Mouse (Mus musculus) thymus, adult 18-20 months (tissue): Measurements from ENCODE around the gene Akt1s1.

Experiments
- DNase-seq, 2 experiments: peaks; one replicate each; pipeline ENCODE4 v3.0.0; 2022; ENCODE audit warnings: mixed read lengths in 2 of 2

The Akt1s1 gene

DNA sequence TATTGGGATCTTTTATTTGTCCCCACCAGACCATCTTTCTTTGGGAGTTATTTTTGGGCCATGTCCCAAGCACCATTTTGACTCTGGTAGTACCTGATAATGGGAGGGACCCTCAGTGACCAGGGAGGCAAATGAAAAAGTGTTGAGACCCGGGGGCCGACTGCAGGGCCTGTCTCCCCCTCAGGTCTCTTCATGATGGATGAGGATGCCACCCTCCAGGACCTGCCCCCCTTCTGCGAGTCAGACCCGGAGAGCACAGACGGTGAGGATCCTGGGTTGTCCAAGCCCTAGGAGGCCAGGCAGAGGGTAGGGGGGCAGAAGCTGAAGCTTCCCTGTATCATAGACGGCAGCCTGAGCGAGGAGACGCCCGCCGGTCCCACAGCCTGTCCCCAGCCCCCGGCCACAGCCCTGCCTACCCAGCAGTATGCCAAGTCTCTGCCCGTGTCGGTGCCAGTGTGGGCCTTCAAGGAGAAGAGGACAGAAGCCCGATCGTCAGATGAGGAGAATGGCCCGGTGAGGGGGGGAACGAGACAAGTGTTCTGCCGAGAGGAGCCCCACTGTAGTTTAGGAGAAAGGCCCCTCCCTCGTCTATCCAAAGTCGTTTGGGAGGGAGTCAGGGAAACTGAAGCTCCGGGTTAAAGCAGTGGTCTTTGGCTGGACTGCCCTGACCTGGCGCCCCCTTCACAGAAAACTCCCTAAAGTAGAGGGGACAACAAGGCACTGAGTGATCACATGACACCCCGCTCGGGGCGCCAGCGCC is 5.0 kb downstream of the Akt1s1 start:
- peak in 1 of 2 experiments; percentile 41 for DNase-seq

DNA sequence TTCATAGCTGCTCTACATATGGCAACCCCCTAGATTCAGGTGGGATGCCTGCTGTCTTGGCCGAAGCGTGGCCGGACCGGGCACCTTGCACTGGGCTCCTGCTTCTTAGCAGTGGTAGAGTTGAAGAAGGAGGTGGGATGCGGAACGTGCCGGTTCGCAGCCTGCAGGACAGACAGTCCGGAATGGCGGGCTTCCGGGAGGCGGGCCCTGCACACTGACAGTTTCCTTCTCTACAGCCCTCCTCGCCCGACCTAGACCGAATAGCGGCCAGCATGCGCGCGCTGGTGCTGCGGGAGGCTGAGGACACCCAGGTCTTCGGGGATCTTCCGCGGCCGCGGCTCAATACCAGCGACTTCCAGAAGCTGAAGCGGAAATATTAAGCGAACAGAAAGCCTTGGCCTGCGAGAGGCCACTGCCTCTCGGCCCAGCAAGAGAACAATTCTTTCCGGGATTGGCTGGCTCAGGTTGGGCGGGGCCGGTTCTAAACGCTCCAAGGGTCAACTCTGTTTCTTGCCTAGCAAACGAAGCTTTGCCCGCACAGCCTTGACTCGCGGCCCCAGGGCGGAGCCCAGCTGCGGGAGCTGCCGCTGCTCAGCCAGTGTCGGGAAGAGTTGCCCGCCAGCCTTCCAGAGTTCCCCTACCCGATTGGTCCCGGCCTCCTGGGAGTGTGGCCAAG is 5.7 kb downstream of the Akt1s1 start:
- DNase-seq, result peak; percentile 70 to 77

DNA sequence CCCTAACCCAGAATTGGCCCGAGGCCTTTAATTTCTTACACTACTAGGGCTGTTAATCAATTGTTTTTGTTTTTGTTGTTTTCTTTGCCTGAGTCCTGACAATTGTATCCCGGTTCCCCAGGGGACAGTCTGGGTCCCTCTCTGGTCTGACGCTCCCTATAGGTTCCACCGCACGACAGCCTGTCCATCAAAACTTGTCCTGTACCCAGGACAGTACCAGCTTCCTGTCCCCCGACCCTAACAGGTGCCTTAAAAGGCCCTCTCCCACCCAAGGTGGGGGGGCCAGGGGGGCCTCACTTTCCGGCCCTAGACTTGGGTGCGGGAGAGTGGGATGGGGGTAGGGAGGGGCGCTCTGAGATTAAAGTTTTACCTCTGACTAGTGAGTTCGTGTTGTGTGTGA is 6.2 kb downstream of the Akt1s1 start:
- DNase-seq, result peak in 1 of 2 experiments; percentile 44

DNA sequence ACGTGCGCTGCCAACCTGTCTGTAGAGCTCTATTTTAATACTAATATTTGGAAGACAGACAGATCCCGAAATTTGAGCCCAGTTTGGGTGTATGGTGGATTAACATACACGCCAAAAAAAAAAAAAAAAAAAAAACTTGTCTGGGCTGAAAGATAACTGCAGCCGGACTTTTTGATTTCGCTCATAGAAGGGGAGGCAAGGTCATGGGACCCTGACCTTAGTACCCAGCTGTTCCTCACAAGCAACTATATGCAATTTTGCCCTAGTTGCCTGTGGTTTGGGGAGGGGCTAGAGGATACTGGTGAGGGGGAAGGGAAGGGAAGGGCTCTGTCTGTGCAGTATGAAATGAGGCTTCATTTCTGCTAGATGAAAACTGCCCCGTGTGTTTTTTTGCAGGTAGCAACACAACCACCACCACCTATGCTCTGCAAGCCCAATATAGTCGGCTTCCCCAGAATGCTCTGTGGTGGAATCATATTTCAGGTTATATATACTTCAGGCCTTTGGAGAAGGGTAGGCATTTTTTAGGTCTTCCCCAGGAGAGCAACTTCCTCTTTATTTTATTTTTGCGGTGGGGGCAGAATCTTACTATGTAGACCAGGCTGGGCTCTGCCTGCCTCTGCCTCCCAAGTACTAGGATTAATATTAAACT is 7.6 kb downstream of the Akt1s1 start:
- peak in 1 of 2 experiments; percentile 56 for DNase-seq

DNA sequence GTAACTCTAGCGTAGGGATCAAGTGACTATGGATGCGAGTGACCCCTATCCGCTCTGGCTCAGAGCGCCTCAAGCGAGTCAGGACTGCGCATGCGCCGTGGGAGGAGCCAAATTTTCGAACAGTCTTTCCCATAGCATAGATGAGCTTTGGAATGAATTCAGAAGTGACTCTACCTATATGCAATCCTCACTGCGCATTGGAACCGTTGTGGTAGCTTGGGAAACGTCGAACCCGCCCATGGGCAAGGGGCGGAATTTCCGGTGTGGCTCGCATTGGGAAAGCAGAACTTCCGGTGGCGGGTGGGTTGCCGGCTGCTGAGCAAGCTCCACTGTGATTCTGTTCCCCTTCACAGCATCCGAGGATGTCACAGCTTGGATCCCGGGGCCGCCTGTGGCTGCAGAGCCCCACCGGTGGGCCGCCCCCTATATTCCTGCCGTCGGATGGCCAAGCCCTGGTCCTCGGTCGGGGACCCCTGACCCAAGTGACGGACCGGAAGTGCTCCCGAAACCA is 8.3 kb downstream of the Akt1s1 start, which contains the start of gene Pnkp:
Gene Pnkp, plus strand, starts transcription at position 98 of the 511 bp plus-strand sequence.
- DNase-seq, result peak; percentile 69 to 81

DNA sequence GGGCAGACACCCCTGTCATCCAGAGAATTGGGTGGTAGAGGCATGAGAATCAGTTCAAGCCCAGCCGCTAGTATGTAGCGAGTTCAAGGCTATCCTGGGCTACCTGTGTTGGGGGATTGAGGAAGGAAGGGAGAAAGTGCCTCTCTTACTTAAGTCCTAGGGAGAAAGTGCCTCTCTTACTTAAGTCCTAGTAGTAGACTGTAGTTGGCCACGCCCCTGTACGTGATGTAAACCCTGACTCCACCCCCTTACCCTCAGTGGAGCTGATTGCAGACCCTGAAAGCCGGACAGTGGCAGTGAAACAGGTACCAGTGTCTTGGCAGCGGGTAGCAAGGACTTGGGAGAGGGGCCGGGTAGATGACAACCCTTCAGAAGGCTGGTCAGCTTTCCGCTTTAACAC is 9.1 kb downstream of the Akt1s1 start:
- peak in 1 of 2 experiments; percentile 56 for DNase-seq

DNA sequence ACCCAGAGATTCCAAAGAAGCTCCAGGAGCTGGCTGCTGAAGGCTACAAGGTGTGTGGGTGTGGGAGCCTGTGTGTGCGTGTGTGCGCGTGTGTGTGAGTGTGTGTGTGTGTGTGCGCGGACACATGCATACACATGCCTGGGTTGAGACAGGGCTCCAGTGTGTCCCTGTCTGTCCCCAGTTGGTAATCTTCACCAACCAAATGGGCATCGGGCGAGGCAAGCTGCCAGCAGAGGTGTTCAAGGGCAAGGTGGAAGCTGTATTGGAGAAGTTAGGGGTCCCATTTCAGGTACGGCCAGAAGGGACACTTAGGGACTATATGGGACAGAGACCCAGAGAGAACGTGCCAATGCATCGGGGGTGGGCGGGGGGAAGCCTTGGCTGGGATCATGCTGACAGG is 11.1 kb downstream of the Akt1s1 start:
- DNase-seq, result no peak

DNA sequence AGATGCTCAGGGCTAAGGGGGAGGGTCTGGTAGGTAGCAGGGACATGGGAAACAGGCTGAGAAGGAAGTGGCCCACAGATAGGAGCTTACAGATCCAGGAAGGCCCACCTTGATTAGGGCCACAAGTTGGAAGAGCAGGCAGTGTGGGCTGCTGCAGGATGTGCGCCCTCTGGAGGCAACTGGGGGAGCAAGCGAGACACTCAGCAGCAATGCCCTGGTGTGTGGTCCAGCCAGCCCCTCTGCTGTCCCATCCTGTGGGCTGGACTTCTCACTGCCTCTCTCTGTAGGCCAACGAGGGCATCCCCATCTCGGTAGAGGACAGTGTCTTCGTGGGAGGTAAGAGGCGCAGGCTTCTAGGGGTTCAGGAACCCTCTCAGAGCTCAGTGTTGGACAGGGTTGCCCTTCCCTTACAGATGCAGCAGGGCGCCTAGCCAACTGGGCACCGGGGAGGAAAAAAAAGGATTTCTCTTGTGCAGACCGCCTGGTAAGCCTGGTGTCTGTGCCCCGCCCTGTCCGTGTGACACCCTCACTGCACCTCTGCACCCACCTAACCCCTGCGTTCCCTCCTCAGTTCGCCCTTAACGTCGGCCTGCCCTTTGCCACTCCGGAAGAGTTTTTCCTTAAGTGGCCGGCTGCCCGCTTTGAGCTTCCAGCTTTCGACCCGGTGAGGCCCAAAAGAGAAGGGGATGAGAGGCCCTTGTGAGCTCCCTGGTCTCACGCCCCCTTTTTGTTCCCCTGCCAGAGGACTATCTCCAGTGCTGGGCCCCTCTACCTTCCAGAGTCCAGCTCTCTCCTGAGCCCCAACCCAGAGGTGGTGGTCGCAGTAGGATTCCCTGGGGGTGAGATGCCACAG is 12.0 kb downstream of the Akt1s1 start:
- peak in 1 of 2 experiments; percentile 33 for DNase-seq

DNA sequence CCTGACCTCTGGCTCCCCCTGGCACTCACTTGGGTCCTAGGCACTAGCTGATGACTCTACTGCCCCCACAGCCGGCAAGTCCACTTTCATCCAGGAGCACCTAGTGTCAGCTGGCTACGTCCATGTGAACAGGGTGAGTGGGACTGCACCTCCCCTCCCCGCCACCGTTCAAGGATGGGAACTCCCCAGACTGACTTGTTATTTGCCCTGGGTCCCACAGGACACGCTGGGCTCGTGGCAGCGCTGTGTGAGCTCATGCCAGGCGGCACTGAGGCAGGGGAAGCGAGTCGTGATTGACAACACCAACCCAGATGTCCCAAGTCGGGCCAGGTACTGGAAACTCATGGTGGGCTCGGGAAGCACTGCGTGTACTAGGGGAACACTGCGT is 12.6 kb downstream of the Akt1s1 start:
- no peak for DNase-seq

DNA sequence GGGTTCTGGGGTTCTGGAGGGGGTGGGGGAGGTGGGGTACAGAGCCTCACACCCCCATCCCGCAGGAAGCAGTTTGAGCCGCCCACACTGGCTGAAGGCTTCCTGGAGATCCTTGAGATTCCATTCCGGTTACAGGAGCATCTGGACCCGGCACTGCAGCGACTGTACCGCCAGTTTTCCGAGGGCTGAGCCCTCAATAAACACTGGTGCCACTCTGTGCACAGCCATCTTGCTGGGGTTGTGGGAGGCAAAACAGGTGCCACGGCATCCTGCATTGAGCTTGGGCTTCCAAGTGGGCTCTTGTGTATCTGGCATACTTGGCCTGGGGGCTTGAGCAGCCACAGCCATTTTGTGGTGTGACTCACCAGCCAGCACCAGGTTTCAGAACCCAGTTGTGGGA is 13.6 kb downstream of the Akt1s1 start:
- no peak for DNase-seq

DNA sequence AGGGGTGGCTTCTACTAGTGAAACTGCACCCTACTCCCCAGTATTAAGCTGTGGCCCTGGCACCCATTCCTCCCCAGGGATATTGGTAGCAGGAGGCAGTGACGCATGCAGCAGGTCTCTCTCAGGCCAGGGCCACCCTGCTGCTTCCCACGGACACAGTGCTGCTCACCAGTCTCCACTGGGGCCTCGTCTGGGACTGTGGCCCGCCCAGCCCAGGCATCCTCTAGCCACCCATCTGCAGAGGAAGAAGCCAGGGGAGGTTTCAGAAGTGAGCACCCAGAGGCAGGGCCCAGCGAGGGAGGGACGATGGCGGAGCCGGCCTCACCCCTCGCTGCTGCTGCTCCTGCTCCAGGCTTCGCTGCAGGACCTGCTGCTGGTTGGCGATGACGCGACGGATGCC is 14.4 kb downstream of the Akt1s1 start:
- no peak for DNase-seq

DNA sequence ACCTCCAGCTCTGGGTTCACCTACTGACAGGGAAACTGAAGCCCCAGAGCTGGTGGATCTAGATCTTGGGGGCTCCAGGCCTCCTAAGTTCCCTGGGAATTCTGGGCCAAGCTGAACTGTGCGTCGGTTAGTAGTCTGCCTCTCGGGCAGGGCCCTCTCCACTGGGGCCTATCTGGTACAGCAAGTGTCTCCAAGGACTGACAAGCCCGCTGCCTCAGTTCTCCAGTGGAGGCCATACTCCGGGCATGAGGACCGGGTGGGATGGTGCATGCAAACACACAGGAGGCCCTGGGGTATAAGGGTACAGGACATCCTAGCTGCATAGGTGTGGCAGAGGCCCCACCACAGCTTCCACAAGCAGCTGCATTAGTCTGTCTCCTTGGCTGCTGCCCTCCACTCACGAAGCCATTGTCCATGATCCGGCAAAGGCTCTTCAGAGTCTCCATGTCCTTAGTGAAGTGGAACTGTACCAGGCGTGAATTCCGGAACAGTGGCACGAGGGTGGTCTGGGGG is 15.2 kb downstream of the Akt1s1 start:
- no peak for DNase-seq

DNA sequence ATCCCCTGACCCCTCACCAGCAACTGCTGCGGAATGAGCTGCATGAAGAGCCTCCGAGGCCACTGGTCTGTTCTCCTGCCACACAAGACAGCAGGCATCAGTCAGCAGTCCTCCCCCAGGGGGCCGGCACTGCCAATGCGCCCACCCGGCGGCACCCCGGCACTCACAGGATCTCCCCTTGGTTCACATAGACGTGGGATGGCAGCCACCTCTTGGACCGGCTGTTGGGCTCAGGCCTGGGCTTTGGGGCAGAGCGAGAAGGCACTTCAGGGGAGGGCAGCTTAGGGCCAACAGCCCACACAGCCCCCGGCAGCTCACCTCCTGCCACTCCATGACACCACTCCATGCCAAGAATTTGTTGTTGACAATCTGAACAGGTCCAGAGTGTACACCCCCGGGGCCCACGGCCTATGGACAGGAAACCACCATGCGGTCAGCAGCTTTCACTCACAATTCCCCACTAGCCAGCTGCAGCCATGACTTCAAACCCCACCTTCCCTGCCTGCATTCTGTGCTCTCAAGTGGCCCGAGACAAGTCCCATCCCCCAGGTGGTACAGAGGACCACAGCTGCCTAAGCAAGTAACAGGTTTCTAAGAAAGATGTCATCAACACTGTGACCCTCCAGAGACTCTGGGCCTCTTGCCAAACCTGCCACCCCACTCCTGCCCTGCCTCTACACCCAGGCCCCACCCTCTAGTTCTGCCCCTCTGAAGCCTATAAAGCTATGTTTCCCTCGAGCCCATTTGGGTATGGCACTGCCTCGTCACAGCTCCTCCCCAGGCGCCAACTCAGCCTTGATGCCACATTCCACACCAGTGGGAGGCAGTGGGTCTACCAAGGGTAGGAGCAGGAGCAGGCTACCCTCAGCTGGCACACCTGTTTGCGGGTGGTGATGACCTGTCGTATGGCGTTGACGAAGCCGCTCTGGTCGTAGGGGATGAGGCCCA is 16.1 kb downstream of the Akt1s1 start:
- DNase-seq, result no peak

DNA sequence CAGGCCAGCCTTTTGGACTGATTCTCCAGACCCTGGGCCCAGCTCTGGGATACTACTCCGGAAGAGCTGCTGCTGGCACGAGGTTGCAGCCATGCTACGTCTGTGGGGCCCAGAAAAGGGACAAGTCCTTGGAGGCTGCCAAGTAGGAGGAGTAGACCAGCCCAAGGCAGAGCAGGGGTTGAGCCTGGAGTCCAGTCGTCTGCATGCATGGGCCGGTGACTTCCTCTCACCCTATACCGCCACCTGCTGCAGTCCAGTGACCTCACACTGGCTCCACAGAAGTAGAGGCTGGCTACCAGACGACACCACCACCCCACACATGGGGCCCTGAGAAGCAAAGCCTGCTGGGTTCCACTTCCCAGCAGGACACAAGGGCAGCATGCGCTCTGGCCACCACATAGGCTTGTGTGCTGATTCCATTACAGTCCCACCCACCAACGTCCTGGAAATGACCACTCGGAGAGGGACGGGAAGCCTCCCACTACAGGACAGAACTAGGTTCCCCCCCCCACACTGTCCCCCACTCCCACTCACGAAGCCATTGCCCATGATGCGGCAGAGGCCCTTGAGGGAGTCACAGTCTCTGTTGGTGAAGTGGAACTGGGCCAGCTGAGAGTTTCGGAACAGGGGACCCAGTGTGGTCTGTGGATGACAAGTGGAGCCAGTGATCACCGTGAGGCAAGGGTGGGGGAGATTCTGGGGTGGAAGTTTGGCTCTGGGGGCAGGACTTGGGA is 17.7 kb downstream of the Akt1s1 start:
- no peak for DNase-seq

DNA sequence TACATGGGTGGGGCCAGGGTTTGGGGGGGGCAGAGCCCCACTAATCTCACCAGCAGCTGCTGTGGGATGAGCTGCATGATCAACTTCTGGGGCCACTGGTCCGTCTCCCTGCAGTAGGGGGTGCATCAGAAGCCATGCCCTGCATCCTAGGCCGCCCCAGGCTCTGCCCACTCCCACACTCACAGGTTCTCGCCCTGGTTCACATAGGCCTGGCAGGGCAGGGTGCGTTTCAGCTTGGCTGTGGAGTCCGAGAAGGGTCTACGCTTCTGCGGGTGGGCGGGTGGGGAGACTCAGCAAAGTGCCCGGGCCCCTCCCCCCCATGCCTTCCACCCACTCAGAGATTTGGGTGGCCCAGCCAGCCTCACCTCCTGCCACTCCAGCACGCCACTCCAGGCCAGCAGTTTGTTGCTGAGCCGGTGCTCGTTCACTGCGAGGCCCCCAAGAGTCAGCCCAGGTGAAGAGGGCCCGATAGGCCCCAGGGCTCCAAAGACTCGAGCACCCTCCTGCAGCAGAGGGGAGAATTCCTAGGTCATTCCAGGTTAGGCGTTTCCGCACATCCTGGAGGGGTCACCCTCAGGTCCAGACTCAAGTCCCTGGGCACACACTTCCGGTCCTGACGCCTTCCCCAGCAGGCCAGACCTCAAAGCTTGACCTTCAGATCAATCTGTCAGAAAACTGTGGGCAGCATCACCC is 18.4 kb downstream of the Akt1s1 start:
- DNase-seq, result no peak

DNA sequence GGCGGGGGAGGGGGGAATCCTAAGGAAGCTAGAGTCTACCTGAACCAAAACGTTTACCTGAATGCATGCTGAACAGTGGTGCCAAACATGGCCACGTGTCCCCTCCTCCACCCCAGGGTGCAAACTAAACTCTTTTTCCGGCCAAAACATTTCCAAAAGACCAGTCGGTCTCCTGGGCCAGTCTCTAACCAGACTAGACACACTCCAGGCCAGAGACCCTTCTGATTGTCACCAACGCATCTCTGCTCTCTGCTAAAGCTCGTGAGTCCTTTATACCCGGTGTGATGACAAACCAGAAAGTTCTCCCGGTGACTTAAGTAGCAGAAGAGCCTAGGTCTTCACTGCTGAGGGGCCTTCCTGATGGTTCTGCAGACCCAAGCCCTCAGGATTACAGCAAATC is 19.0 kb downstream of the Akt1s1 start:
- no peak for DNase-seq

DNA sequence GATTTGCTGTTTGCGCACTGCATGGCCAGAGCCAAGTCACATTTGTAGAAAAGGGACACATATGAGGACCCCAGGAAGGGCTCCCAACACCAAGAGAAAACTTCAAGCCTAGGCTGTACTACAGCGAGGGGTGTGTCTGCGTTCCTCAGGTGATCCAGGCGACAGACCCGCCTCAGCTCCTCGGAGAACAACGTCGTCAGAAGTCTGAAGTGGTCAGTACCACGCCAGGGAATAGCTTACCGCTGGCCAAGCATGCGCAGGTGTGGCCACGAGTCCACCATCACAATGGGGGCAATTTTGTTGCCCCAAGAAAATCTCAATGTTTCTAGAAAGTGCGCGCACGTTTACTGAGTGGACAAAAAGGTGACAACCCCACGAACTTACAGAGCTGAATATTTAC is 19.7 kb downstream of the Akt1s1 start:
- no peak for DNase-seq

DNA sequence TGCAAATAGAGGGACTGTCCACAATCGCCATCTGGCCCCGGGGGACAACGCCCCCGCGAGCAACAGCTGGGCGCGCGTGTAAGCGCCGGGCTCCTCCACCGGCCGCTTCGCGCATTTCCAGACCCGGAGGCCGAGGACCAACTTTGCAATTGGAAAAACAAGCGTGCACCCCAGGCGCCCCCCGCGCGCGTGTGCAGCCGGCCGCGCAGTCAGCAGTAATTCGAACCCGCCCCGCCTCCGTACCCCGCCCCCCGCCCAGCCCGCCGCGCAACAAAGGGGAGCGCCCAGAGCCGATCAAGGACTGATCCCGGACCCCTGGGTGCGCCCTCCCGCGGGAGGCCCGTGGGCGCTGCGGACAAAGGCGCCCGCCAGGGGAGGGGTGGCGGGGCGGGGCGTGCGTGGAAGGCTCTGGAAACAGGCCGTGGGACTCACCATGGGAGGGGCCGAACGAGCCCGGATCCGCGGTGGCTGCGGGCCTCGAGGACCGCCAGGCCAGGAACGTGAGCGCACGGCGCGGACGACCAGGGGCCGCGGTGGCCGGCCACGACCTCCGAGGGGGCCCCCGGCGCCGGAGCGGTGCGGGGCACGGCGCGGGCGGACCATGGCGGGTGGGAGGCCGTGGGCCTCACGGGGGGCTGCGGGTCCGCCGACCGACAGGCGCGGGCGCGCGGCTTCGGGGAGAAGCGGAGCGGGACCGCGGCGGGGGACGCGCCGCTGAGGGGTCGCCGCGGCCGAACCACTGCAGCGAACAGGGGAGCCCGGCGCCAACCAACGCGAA is 20.3 kb downstream of the Akt1s1 start:
- DNase-seq, result peak; percentile 51 to 52
